Mouse (Mus musculus) heart, postnatal 25 days (tissue): Measurements from ENCODE around the gene Rasl10a. TPM values are rescaled to one million over a fixed set of nuclear protein-coding genes. Genes with fewer than 3 reads are reported as not detected.
A peak's percentile ranks its signal among the peaks of the same experiment; 100 is the strongest.
"Not testable (repeated sequence)": the region's sequence is repeated elsewhere in the genome, so short reads cannot be mapped to it uniquely, and the experiment has no call there.

Source experiments
- DNase-seq: peaks from one replicate; pipeline ENCODE4 v3.0.0; 2022; ENCODE audit warnings: low spot score
- intact Hi-C: fragments of 180-260 bp; cut with DNase I; formaldehyde crosslinking; loops from one replicate; pipeline ENCODE4 v1.15.1; 2025
- total RNA-seq, 2 experiments: library from RNA; stranded (reverse); gene quantifications; 2 replicates each; pipeline ENCODE4 v1.2.3; 2021

Gene Rasl10a
- total RNA-seq, 2 experiments from 2014 or later, result 2.4 to 5.3 TPM

DNA sequence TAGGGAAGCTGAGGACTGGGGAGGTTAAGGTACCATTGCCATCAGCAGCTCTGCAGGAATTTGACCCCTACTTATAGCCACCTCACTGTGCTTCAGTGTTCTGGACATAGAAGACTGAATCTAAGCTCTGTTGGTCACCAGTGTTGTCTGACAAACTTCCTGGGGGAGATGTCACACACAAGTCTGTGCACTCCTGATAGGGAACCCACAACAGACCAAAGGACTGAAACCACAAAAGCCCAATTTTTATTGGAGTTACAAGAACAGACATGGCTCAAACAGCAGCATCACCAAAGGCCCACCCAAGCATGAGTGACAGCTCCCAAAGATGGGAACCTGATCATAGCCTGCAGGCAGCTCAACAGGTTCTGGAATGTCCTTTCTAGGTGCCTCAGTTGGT is 9.1 kb downstream of the Rasl10a start:
- DNase-seq, result no peak
- intact Hi-C loops, result no loop called here

- intact Hi-C loops, result no loop called here
- DNase-seq, result no peak
Observed at GRCm38 (mm10) chr11:5068126-5068971, 10.4 kb downstream of the Rasl10a start.

GRCm38 (mm10) chr11:5074882-5075281 is 17.0 kb downstream of the Rasl10a start:
- intact Hi-C loops, result no loop called here
- DNase-seq, result no peak

GRCm38 (mm10) chr11:5075760-5076159 is 17.8 kb downstream of the Rasl10a start:
- intact Hi-C loops, result no loop called here
- no peak for DNase-seq

GRCm38 (mm10) chr11:5076843-5077242 is 18.9 kb downstream of the Rasl10a start:
- DNase-seq, intact Hi-C loops: not testable (repeated sequence)

GRCm38 (mm10) chr11:5089147-5089546 is 31.2 kb downstream of the Rasl10a start:
- intact Hi-C loops, result no loop called here
- no peak for DNase-seq

GRCm38 (mm10) chr11:5091706-5092105 is 33.8 kb downstream of the Rasl10a start:
- intact Hi-C loops, result no loop called here
- no peak for DNase-seq

DNA sequence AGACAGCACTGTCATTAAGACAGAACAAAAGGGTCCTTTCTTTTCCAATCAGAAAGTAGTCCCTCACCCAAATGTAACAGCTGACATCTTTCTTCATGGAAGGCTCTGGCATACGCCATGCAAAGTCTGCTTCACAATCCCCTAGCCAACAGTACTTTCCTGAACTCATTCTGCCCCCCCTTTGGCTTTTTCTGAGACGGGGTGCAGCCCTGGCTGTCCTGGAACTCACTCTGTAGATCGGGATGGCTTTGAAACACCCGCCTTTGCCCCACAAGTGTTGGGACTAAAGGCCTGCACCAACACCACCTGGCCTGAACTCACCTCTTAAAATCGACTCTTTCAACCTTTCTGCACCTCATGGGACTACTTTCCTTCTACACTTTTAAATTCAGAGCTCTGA is 37.9 kb downstream of the Rasl10a start:
- intact Hi-C loops, result no loop called here

GRCm38 (mm10) chr11:5096480-5097020 is 38.6 kb downstream of the Rasl10a start:
- DNase-seq, result no peak
- intact Hi-C loops, result no loop called here

More for the DNA sequence above, 37.9 kb downstream of the Rasl10a start:
- no peak for DNase-seq

- DNase-seq, result peak; percentile 24
- intact Hi-C loops, result loop anchor here (2.0 kb wide), 1 partner anchor 33 kb away; the partner anchor contains the start of gene Gas2l1
Observed at GRCm38 (mm10) chr11:5098035-5098735, 40.3 kb downstream of the Rasl10a start.

GRCm38 (mm10) chr11:5098736-5099542 is 41.0 kb downstream of the Rasl10a start, which contains the start of the genes Rhbdd3 and Ewsr1:
Gene Rhbdd3, plus strand, starts transcription at chr11:5098926.
Gene Ewsr1, minus strand, starts transcription at chr11:5099266.
- intact Hi-C loops, result loop anchor here (2.0 kb wide), 1 partner anchor 34 kb away; the partner anchor contains the start of gene Gas2l1
- peak; percentile 94 for DNase-seq

DNA sequence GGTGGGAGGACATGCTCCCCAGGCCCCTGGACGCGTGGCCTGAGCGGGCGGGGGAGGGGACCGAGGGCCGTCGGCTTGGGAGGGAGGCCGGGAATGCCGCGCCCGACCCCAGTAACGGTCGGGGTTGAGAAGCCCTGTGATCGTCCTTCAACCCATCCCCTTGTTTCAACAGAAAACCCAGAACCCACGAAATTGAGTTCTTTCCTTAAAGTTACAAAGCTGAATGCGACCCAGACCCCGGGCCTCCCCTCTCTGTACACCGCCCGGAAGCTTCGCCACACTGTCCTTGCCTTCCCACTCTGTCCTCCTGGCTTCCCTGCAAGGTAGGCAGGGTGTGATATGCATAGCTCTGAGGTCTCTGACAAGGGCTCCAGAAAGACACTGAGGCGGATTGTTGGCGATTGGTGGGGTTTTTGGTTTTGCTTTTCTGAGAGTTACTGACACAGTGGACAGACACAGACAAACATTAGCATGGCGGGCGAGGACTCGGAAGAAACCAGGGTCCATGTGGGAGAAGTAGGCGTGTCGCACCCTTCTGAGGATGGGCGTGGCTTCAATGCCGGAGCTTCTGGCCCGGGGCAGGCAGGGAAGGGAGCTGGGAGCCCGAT is 41.8 kb downstream of the Rasl10a start:
- DNase-seq, result peak; percentile 68
- intact Hi-C loops, result loop anchor here (2.0 kb wide), 1 partner anchor 35 kb away; the partner anchor contains the start of gene Gas2l1

DNA sequence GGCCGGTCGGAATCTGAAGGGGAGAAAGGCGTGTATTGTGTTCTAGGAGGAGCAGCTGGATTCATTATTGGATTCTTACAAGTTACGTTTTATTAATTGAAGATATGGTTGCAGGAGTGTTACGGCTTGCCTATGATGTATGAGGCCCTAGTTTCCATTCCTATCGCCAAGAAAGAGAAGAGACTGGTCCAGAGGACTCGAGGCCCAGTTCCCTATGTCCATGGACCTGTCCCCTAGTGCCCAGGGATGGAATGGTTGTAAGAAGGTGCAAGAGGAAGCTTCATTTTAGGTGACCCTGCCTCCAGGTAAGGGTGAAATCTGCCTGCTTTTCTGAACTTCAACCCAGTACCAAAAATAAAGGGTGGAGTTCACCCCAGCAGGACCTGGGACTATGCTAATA is 42.4 kb downstream of the Rasl10a start:
- DNase-seq, result no peak
- intact Hi-C loops, result no loop called here

- DNase-seq, result no peak
- intact Hi-C loops, result no loop called here
Observed at GRCm38 (mm10) chr11:5100801-5101200, 42.9 kb downstream of the Rasl10a start.

DNA sequence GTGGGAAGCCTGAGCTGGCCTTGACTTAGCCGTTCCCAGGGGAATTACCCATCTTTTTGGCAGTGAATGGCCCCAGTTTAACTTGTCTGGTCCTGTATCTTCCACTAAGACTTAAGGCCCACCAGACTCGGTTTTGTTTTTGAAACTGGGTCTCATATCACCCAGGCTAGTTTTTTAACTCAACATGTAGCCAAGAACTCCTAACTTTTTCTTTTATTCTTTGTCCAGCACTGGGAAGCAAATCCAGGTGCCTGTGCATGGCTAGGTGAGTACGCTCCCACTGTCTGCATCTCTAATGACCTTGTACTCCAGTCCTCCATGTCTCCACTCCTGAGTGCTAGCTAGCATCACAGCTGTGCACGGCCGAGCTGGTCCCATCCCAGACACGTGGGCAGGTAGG is 43.7 kb downstream of the Rasl10a start:
- DNase-seq, result no peak
- intact Hi-C loops, result no loop called here

GRCm38 (mm10) chr11:5102384-5102783 is 44.5 kb downstream of the Rasl10a start:
- intact Hi-C loops, result no loop called here

GRCm38 (mm10) chr11:5103986-5104509 is 46.1 kb downstream of the Rasl10a start:
- no peak for DNase-seq

More at GRCm38 (mm10) chr11:5102384-5102783, 44.5 kb downstream of the Rasl10a start:
- DNase-seq, result no peak

DNA sequence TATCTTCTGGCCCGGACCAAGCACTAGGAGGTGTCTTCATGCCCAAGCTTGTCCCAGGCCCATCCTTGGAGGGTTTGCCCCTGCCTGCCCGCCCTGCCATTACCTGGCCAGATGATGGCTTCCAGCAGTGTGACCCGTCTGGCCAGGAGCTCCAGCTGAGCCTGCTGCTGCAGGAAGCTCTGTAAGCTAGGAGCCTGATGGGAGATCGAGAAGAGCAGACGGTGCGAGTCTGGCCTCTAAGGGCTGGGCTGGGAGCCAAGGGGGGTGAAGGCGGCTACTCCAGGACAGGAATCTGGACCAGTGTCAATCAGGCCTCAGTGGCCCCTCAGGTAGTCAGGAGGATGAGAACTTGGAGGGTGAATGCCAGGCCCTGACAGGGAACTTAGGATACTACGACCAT is 51.5 kb downstream of the Rasl10a start:
- intact Hi-C loops, result no loop called here
- no peak for DNase-seq

More at GRCm38 (mm10) chr11:5103986-5104509, 46.1 kb downstream of the Rasl10a start:
- intact Hi-C loops, result no loop called here
